Mouse (Mus musculus) C2C12 (cell line): Measurements from ENCODE around the gene Crls1.

Source experiments
- CTCF ChIP-seq: IDR thresholded peaks from one replicate; pipeline ENCODE4 v1.5.1; 2011; ENCODE audit not compliant: control insufficient read depth, insufficient read depth, insufficient read length
- MYOG ChIP-seq: IDR thresholded peaks from one replicate; pipeline ENCODE4 v1.6.1; 2011; ENCODE audit not compliant: control insufficient read depth, insufficient read length; ENCODE audit errors: extremely low read depth

DNA sequence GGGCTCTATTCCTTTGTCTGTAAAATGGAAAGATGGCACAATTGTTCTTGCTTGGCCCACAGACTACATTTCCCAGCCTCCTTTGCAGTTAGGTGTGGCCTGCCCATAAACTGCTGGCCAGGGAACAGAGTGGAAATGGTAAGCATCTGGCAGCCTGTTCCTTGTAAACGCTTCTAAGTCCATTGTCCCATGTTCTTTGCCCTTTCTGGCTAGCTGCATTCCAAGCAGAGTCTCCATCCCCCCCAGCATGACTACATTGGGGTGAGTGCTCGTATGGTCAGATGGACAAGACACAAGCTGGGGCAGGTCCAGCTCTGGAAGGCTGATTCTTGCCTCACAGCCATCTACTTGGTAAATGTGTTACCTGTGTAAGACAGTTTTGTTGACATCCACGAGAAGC lies 25.2 kb downstream of the Crls1 start:
- TF ChIP-seq CTCF (no peak), MYOG (no peak)
